Mouse (Mus musculus) megakaryocyte-erythroid progenitor cell, adult 5-6 weeks (primary cell): ENCODE data around the gene Phf21b. TPM values are rescaled to one million over a fixed set of nuclear protein-coding genes. Genes with fewer than 3 reads are reported as not detected.
A peak's percentile ranks its signal among the peaks of the same experiment; 100 is the strongest.
"Not testable (repeated sequence)": the region's sequence is repeated elsewhere in the genome, so short reads cannot be mapped to it uniquely, and the experiment has no call there.

Experiments used
- ATAC-seq: replicated peaks from 2 replicates; pipeline ENCODE4 v1.8.0; 2016; ENCODE audit warnings: mild to moderate bottlenecking, inconsistent platforms; ENCODE audit not compliant: severe bottlenecking, poor library complexity, low FRiP score, low TSS enrichment
- total RNA-seq, 2 experiments: library from RNA; stranded (forward) in 1 of 2; stranded (reverse) in 1 of 2; fragments of 200-1000, 215-1000 nt in 1 of 2; fragments of >200 nt in 1 of 2; fragmentation: Nextera tagmentation in 1 of 2; gene quantifications; 2 replicates each; pipeline ENCODE4 v1.2.3; 2014 to 2017

Phf21b gene
- total RNA-seq, 2 experiments from 2014 or later = 4.0 TPM; not detected in 1

GRCm38 (mm10) chr15:84800132-84800531 is 55.7 kb downstream of the Phf21b start:
- ATAC-seq = no peak

DNA sequence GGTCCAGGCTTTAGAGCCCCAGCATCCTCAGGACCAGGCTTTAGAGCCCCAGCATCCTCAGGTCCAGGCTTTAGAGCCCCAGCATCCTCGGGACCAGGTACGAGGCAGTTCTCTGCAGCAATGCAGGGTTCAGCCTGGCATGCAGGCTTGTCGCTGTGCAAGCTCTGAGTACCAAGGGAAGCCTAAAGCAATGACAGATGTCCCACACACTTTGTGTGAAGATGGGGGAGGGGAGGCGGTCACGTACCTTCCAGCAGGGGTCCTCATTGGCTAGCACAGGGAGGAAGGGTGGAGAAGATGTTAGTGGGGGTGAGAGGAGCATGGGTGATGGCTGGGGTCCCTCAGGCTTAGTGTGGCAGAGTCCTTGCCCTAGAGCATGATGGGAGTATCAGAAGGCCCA is 62.2 kb downstream of the Phf21b start:
- no peak for ATAC-seq

GRCm38 (mm10) chr15:84787161-84787560 is 68.7 kb downstream of the Phf21b start:
- no peak for ATAC-seq

- ATAC-seq = no peak
Measured at GRCm38 (mm10) chr15:84784812-84785211, 71.0 kb downstream of the Phf21b start.

DNA sequence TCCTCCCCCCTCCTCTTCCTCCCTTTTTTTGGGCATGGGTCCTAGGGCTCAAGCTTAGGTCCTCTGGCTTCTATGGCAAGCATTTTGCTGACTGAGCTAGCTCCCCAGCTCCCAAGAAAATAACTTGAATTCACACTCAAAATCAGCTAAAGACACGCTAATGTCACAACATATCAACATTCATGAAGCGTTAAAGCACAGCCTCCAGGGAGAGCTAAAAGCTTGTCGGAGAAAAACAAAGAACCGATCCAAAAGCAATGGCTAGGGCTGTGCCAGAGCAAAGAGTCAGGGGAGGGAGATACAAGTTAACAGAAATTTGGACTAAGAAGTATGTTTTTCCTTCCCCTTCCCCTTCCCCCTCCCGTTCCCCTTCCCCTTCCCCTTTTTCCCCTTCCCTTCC is 77.3 kb downstream of the Phf21b start:
- no peak for ATAC-seq

DNA sequence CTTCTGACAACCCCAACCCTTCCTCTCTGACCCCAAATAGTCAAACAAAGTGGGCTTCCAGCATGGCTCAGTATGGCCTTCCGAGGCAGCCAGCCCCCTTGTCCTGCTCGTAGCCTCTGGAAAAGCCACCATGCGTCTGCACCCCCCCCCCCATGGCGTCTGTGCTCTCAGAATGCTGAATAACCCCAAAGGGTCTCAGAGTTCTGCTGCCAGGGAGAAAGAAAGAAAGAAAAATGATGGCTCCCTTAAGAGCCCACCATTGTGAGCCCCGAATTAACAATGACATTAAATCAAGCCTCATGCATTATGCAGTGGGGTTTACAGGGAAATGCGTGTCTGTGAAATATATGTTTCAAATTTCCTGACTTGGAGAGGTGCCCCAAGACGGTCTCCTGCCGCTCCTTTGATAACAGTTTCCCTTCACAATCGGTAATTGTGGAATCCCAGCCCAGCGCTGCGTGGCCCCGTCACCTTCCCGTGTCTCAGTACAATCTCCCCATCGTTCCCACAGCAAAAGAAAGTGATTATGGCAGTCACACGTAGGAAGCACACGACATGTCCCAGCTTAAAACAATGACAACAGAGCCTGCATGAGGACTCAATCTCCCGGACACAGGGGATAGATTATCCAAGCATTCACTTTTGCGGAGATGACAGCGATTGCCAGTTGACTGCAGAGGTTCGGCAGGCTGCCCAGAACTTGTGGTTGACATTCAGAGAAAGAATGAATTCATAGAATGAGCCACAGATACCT is 80.3 kb downstream of the Phf21b start:
- ATAC-seq = no peak

- ATAC-seq = 0 out of 2 replicates have a peak, but pooled peaks have one; percentile 50
Measured at GRCm38 (mm10) chr15:84772191-84773111, 83.4 kb downstream of the Phf21b start.

GRCm38 (mm10) chr15:84769641-84770341 is 86.1 kb downstream of the Phf21b start:
- ATAC-seq = no peak

DNA sequence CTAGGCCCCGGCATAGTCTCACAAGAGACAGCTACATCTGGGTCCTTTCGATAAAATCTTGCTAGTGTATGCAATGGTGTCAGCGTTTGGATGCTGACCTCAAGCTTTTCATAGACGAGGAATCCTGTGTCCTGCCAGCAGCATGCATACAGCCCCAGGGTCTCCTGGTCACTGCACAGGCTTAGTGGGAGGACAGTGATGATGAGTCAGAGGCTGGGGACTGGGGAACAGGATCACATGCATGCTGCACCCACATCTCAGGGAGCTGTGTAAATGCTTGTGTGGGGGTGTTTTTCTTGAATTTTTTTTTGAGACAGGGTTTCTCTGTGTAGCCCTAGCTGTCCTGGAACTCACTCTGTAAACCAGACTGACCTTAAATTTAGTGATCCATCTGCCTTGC is 87.3 kb downstream of the Phf21b start:
- ATAC-seq = not testable (repeated sequence)

DNA sequence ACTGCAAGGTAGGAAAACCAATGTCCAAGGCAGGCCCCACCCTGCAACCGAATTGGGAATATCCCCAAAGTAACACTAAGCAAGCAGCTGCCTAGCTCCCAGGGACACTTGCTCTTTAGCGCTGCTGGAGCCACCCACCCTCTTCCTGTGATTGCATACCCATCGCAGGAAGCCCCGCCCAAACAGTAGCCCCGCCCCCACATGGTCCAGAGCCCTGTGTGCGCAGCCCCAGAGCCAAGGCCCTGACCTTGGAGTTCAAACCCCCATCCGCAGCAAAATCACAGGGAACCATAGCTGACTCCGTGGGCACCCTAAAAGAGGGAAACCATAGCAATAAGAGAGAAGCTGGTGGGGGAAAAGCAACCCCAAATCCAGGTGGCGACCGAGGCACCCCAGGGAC is 89.2 kb downstream of the Phf21b start:
- ATAC-seq = no peak

- no peak for ATAC-seq
Measured at GRCm38 (mm10) chr15:84763423-84763812, 92.4 kb downstream of the Phf21b start.

- no peak for ATAC-seq
Measured at GRCm38 (mm10) chr15:84762712-84763422, 93.0 kb downstream of the Phf21b start.

- 0 out of 2 replicates have a peak, but pooled peaks have one; percentile 31 for ATAC-seq
Measured at GRCm38 (mm10) chr15:84758493-84758892, 97.4 kb downstream of the Phf21b start.

GRCm38 (mm10) chr15:84756426-84756825 is 99.4 kb downstream of the Phf21b start:
- ATAC-seq = no peak

- ATAC-seq = peak; percentile 89
Measured at GRCm38 (mm10) chr15:84754987-84755386, 100.9 kb downstream of the Phf21b start.

DNA sequence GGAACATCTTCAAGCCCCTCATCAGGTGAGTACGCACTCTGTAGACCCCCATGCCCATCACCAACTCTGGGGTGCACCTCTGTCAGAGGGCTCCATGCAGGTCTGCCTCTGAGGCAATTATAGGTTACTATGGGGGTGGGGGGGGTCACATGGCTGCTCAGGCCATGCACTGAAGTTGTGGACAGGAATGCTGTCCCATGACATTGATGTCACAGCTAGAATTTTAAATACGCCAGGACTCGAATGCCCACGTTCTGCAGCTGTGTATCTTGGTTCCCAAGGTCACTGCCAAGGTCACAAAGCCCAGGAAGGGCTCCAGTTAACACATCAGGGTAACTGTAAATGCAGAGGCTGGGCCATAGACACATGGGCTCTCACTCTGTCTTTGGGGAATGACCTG is 110.0 kb downstream of the Phf21b start:
- ATAC-seq = no peak

DNA sequence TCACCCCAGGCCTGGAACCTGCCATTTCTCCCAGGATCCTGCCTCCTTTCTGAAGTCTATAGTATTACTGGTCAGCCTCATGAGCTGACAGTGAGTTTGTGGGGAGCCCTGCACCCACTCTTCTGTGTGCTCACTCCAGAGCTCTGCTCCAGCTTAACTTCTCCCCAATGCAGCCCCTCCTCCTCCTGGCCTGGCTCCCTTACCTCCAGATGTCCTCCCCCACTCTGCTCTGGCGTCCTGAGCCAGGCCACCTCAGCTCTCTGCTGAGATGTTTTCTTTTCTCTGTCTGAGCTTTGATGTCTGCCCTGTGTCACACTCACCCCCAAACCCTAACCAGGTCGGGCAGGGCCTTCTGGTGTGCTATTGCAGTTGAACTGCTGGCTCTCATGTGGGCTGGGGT is 111.5 kb downstream of the Phf21b start:
- no peak for ATAC-seq

GRCm38 (mm10) chr15:84743347-84743746 is 112.5 kb downstream of the Phf21b start:
- ATAC-seq = no peak

- no peak for ATAC-seq
Measured at GRCm38 (mm10) chr15:84741573-84741972, 114.3 kb downstream of the Phf21b start.
